Mouse (Mus musculus) intestine, postnatal 0 days (tissue): Measurements from ENCODE around the gene Capn15. TPM values are rescaled to one million over a fixed set of nuclear protein-coding genes. Genes with fewer than 3 reads are reported as not detected.

ENCODE experiments used
- ATAC-seq: fragments of 200-750 bp; cut with Nextera tagmentation; 2 replicates; pipeline ENCODE4 v1.8.0; 2017; ENCODE audit warnings: mild to moderate bottlenecking, moderate TSS enrichment, moderate library complexity
- H3K27ac ChIP-seq: fragments of 300-500 bp; sonication (generic); 2 replicates; pipeline ENCODE4 v1.5.1; 2014; ENCODE audit warnings: mild to moderate bottlenecking, low read depth, low read length, moderate library complexity
- H3K27me3 ChIP-seq: fragments of 300-500 bp; sonication (generic); replicated peaks from 2 replicates; pipeline ENCODE4 v1.6.1; 2014; ENCODE audit warnings: low read length, mixed read lengths; ENCODE audit not compliant: control insufficient read depth, insufficient read depth
- H3K36me3 ChIP-seq: fragments of 300-500 bp; sonication (generic); 2 replicates; pipeline ENCODE4 v1.6.1; 2014; ENCODE audit warnings: mild to moderate bottlenecking, moderate library complexity; ENCODE audit not compliant: control insufficient read depth, insufficient read depth
- H3K4me1 ChIP-seq: fragments of 300-500 bp; sonication (generic); replicated peaks from 2 replicates; pipeline ENCODE4 v1.6.1; 2014; ENCODE audit warnings: antibody characterized with exemption, low read length, mixed read lengths; ENCODE audit not compliant: control insufficient read depth, insufficient read depth
- H3K4me2 ChIP-seq: fragments of 300-500 bp; sonication (generic); replicated peaks from 2 replicates; pipeline ENCODE4 v1.6.1; 2014; ENCODE audit warnings: low read depth, mild to moderate bottlenecking, moderate library complexity
- H3K4me3 ChIP-seq: fragments of 300-500 bp; sonication (generic); 2 replicates; pipeline ENCODE4 v1.5.1; 2014; ENCODE audit warnings: low read depth, low read length
- H3K9ac ChIP-seq: fragments of 300-500 bp; sonication (generic); 2 replicates; pipeline ENCODE4 v1.6.1; 2014; ENCODE audit warnings: mild to moderate bottlenecking, low read depth, low read length
- H3K9me3 ChIP-seq: fragments of 300-500 bp; sonication (generic); 2 replicates; pipeline ENCODE4 v1.6.1; 2016; ENCODE audit warnings: mixed run types; ENCODE audit not compliant: control insufficient read depth
- CTCF ChIP-seq: sonication (generic); IDR thresholded peaks from 2 replicates; pipeline ENCODE4 v1.5.1; 2016; ENCODE audit warnings: low read depth, mild to moderate bottlenecking, control low read depth, antibody characterized with exemption, moderate library complexity
- WGBS: fragments of 180-500 bp; shearing (Covaris S2); extraction: QIAGEN DNeasy Blood & Tissue Kit; methylation state at CpG from one replicate; pipeline ENCODE4 v1.1.7; 2014; 5-methylcytosine and 5-hydroxymethylcytosine counted together
- polyA plus RNA-seq: library from polyadenylated mRNA; unstranded; fragments of >200 nt; fragmentation: Nextera tagmentation; extraction: Ambion mirVana; gene quantifications from 2 replicates; pipeline ENCODE4 v1.2.1, GENCODE M21; 2015

Gene Capn15
- polyA plus RNA-seq, 1 experiment from 2014 or later, result 29.5 TPM

DNA sequence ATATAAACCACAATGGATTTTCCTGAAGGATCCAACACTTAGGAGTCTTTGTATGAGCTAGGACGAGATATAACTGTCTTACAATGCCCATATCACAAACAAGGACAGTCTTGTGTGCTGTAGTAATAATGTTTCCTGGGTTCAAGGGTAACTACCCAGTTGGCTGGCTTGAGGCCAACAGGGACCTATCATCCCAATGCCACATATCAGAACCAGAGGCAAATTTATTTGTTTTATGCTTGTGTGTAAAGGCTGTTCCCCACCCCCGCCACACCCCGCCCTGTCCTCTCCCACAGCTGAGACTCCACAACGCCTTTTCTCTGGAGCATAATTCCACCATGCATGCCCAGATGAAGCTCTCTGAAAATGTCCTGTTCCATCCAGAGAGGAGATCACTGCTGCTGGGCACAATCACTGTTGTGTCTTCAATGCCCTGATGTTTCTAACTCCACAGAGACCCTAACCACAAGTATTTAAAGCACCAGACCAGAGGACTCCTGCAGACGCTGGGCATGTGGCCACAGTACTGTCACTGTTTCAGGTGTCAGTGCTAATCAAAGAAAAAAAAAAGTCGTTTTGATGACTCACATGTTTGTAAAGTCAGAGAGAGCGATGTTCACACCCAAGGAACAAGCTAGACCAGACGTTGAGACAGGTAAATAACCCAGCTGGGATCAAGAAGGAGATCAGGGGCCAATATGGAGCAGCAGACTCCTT is 68.5 kb downstream of the Capn15 start:
- H3K27me3 ChIP-seq, result no peaks in the 10 kb centered on the region
- 29% methylated on average over 8 of the region's 8 CpGs for WGBS

DNA sequence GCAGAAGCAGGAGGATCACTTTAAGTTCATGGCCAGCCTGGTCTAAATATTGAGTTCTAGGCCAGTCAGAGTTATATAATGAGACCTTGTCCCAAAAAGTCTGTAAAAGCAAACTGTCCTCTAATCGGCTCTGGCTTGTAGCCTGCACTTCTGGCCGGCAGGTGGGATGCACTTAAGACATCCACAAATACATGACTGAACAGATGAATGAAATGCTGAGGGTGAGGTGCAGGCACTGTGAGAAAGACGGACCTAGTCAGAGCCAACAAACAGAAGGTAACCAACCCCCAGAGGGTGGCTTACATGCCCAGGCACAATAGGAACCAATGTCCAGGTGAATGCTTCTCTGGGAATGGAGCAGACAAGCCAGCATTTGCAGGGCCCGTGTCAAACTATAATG is 71.3 kb downstream of the Capn15 start:
- Histone ChIP-seq H3K4me2 (no peak overlapping the region), H3K9me3 (no peaks in the 10 kb centered on the region), H3K9ac (no peak overlapping the region), H3K4me3 (no peak overlapping the region), H3K27me3 (no peaks in the 10 kb centered on the region), H3K27ac (no peak overlapping the region), H3K4me1 (peaks cover 23% of the 10 kb centered on the region), H3K36me3 (no peaks in the 10 kb centered on the region)
- 67% methylated on average over 4 of the region's 4 CpGs for WGBS
- no peak for TF ChIP-seq CTCF
- ATAC-seq, result no peak

More for the DNA sequence above, 68.5 kb downstream of the Capn15 start:
- no peak overlapping the region for H3K4me3 ChIP-seq
- peak overlapping the region; percentile 89 for H3K4me2 ChIP-seq
- no peak overlapping the region for H3K9ac ChIP-seq
- no peaks in the 10 kb centered on the region for H3K9me3 ChIP-seq
- no peak for ATAC-seq
- TF ChIP-seq CTCF, result no peak
- peak overlapping the region; percentile 60 for H3K27ac ChIP-seq
- H3K4me1 ChIP-seq, result peaks cover 17% of the 10 kb centered on the region
- H3K36me3 ChIP-seq, result no peaks in the 10 kb centered on the region

DNA sequence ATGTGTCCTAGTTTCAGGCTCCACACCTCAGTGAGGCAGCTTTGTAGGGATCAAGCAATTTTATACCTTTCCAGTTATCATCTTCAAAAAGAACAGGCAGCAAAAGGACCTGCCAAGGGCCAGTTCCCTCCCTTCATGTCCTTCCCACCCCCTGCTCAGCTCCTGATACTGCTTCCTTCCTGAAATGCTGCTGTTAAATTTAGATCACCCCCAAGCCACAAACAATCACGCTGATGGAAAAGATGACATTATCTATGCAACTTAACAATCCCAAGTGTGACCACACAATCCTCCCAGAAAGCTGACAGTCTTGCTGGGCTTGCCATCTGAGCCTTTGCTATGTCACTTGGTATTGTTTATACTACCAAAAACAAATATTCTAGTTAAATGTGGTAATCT is 71.7 kb downstream of the Capn15 start:
- ATAC-seq, result no peak
- H3K27ac ChIP-seq, result peak overlapping the region; percentile 50
- H3K9ac ChIP-seq, result no peak overlapping the region
- no peaks in the 10 kb centered on the region for H3K9me3 ChIP-seq
- H3K4me1 ChIP-seq, result peaks cover 23% of the 10 kb centered on the region
- WGBS, result 56% methylated on average over 1 of the region's 1 CpGs
- peak overlapping the region; percentile 32; the same call in 1 of the 2 replicates for H3K4me2 ChIP-seq
- no peak overlapping the region for H3K4me3 ChIP-seq
- no peaks in the 10 kb centered on the region for H3K36me3 ChIP-seq
- TF ChIP-seq CTCF, result no peak
- H3K27me3 ChIP-seq, result no peaks in the 10 kb centered on the region

DNA sequence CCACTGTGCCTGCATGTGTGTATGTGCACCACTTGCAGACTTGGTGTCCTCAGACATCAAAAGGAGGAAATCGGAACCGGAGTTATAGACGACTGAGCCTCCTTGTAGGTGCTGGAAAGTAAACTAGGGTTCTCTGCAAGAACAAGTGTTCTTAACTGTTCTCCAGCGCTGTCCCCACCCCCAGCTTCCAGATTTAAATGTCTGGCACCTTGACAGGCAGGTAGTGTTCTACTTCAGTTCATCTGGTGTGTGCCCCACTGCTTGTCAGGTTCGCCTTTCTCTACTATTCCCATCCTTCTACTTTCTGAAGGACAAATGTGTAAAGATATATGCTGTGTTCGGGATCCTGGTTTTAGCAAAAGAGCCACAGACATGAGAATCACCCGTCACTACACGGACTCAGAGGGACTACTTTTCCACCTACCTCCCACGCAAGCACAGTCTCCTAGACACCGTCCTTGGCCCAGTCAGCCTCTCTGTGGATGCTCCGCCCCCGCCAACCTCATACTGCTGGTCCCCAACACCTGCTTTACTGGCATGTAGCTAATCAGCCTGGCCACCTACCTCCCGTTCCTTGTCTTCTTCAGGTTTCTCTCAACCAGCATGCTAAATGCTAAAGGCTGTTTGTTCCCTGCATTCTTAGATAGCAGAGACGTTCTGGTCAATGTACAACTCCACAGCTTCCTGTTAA is 72.3 kb downstream of the Capn15 start:
- 69% methylated on average over 14 of the region's 14 CpGs for WGBS
- Histone ChIP-seq H3K27ac (peak overlapping the region; percentile 50), H3K4me2 (peak overlapping the region; percentile 32), H3K9ac (no peak overlapping the region), H3K4me3 (no peak overlapping the region), H3K9me3 (no peaks in the 10 kb centered on the region), H3K27me3 (no peaks in the 10 kb centered on the region), H3K36me3 (no peaks in the 10 kb centered on the region), H3K4me1 (peaks cover 19% of the 10 kb centered on the region)
- no peak for ATAC-seq
- TF ChIP-seq CTCF, result no peak

DNA sequence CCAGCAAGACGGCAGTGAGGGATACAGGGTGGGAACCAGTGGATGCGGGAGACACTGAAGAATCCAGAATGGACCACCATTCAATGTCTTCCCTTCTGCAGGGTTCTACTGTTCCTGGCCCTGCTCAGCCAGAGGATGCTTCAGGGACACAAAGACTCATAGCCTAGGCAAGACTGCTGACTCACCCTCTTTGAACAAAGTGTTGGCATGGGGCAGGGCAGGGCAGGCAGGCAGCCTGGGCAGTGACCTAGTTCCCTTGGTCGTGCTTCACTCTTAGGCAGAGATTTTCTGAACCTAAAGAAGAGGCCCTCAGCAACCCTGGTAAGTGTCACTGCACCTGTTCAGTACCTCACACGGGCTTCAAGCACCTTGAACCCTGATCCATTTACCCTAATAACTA is 73.8 kb downstream of the Capn15 start:
- Histone ChIP-seq H3K4me3 (no peak overlapping the region), H3K27me3 (no peaks in the 10 kb centered on the region), H3K4me1 (peaks cover 10% of the 10 kb centered on the region), H3K36me3 (no peaks in the 10 kb centered on the region), H3K9ac (no peak overlapping the region), H3K9me3 (no peaks in the 10 kb centered on the region), H3K4me2 (no peak overlapping the region), H3K27ac (peak overlapping the region; percentile 62; the same call in 1 of the 2 replicates)
- ATAC-seq, result peak; percentile 34
- 64% methylated on average over 4 of the region's 4 CpGs for WGBS
- no peak for TF ChIP-seq CTCF

Other genes starting within 250 kb of the Capn15 start
- not detected in 2 replicates for gene Mslnl, start 249.8 kb downstream of the Capn15 start, polyA plus RNA-seq
- gene Msln, start 231.4 kb downstream of the Capn15 start, polyA plus RNA-seq, result 48.2 and 57.0 TPM in 2 replicates
- 20.2 and 21.7 TPM in 2 replicates for gene Narfl, start 212.0 kb downstream of the Capn15 start, polyA plus RNA-seq
- gene Haghl, start 200.1 kb downstream of the Capn15 start, polyA plus RNA-seq, result 28.2 and 31.4 TPM in 2 replicates
- gene Ccdc78, start 199.2 kb downstream of the Capn15 start, polyA plus RNA-seq, result 0.09 and 0.18 TPM in 2 replicates
- gene Fam173a, start 192.9 kb downstream of the Capn15 start, polyA plus RNA-seq, result 127 and 129 TPM in 2 replicates
- gene AC134908.4, start 190.1 kb downstream of the Capn15 start, polyA plus RNA-seq, result not detected in 2 replicates
- 21.4 and 23.5 TPM in 2 replicates for gene Metrn, start 188.7 kb downstream of the Capn15 start, polyA plus RNA-seq
- gene Fbxl16, start 176.7 kb downstream of the Capn15 start, polyA plus RNA-seq, result 1.1 and 1.5 TPM in 2 replicates
- 9.6 and 10.2 TPM in 2 replicates for gene Wdr24, start 162.2 kb downstream of the Capn15 start, polyA plus RNA-seq
- gene Jmjd8, start 156.9 kb downstream of the Capn15 start, polyA plus RNA-seq, result 22.7 and 23.0 TPM in 2 replicates
- 245 and 246 TPM in 2 replicates for gene Stub1, start 152.4 kb downstream of the Capn15 start, polyA plus RNA-seq
- 1.4 and 1.9 TPM in 2 replicates for gene Rhbdl1, start 148.5 kb downstream of the Capn15 start, polyA plus RNA-seq
- gene Gm20683, start 144.0 kb downstream of the Capn15 start, polyA plus RNA-seq, result 0.54 and 0.90 TPM in 2 replicates
- 18.1 and 20.4 TPM in 2 replicates for gene Rhot2, start 140.9 kb downstream of the Capn15 start, polyA plus RNA-seq
- 2.5 and 2.9 TPM in 2 replicates for gene Wdr90, start 124.3 kb downstream of the Capn15 start, polyA plus RNA-seq
- 51.0 and 55.9 TPM in 2 replicates for gene Mcrip2, start 117.0 kb downstream of the Capn15 start, polyA plus RNA-seq
- gene Mettl26, start 110.7 kb downstream of the Capn15 start, polyA plus RNA-seq, result 46.6 and 51.7 TPM in 2 replicates
- 0.14 and 0.27 TPM in 2 replicates for gene Wfikkn1, start 104.9 kb downstream of the Capn15 start, polyA plus RNA-seq
- 15.8 and 16.9 TPM in 2 replicates for gene Rab40c, start 66.1 kb downstream of the Capn15 start, polyA plus RNA-seq
- 34.9 and 37.2 TPM in 2 replicates for gene Pigq, start 40.9 kb downstream of the Capn15 start, polyA plus RNA-seq
- not detected in 2 replicates for gene Nhlrc4, start 40.8 kb downstream of the Capn15 start, polyA plus RNA-seq
- gene A930017K11Rik, start 33.2 kb downstream of the Capn15 start, polyA plus RNA-seq, result 0.05 and 0.09 TPM in 2 replicates
- gene Rab11fip3, start 83.8 kb upstream of the Capn15 start, polyA plus RNA-seq, result 32.3 and 37.5 TPM in 2 replicates
- gene Decr2, start 104.5 kb upstream of the Capn15 start, polyA plus RNA-seq, result 36.2 and 37.4 TPM in 2 replicates
- gene Nme4, start 109.8 kb upstream of the Capn15 start, polyA plus RNA-seq, result 18.5 and 20.4 TPM in 2 replicates
- 26.5 TPM in 2 replicates for gene Tmem8, start 127.5 kb upstream of the Capn15 start, polyA plus RNA-seq
- gene Mrpl28, start 137.7 kb upstream of the Capn15 start, polyA plus RNA-seq, result 142 and 143 TPM in 2 replicates
- 9.3 and 9.6 TPM in 2 replicates for gene Axin1, start 152.9 kb upstream of the Capn15 start, polyA plus RNA-seq
- gene Pdia2, start 213.3 kb upstream of the Capn15 start, polyA plus RNA-seq, result 9.9 and 16.3 TPM in 2 replicates
- 1.1 and 1.2 TPM in 2 replicates for gene Rgs11, start 217.2 kb upstream of the Capn15 start, polyA plus RNA-seq
- gene Arhgdig, start 222.0 kb upstream of the Capn15 start, polyA plus RNA-seq, result 10.5 and 11.7 TPM in 2 replicates